Mouse (Mus musculus): ENCODE results near the gene Zup1. TPM values are rescaled to one million over a fixed set of nuclear protein-coding genes. Genes with fewer than 3 reads are reported as not detected.
"Not testable (repeated sequence)": the region's sequence is repeated elsewhere in the genome, so short reads cannot be mapped to it uniquely, and the experiment has no call there.

Zup1 gene
- polyA plus RNA-seq (2012; rRNA removed) = 5.9 and 6.6 TPM in 2 replicates

DNA sequence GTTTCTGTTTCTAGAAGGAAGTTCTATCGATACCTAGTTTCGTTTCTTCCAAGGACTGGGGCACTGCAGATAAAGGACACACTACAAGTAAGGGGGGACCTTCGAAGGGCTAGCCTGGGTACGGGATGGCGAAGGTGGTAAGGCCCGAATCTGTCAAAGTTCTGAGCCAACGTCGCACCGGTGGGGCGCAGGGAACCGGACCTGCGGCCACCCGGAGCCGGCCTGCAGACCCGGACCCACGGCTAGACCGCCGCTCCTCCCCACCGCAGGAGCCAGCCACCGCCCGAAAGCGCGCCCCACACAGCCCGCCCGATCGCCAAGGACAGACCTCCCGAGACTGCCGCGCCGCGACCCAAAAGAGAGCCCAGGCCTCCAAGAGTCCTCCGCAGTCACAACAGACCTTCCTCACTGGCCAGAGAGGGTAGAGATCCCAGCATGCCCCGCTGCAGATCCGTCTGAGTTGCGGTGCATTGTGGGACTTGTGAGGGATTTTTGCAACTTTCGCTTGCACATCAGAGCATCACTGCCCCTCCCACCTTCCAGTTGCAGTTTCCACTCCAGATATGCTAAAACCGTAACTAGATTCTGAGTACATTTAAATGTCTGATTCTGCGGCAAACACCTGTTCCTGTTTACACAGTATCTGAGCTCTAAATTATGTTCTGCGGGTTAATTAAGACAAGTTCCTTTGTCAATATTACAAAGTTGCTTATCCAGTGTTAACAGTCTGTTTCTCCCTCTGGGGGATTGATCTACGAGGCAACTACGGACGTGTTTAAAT is at the start of gene Zup1:
TSS of gene Zup1 (minus strand) at position 467 of the 781 bp plus-strand sequence.
- peak; percentile 36 for DNase-seq (ENCODE audit: low read depth)

DNA sequence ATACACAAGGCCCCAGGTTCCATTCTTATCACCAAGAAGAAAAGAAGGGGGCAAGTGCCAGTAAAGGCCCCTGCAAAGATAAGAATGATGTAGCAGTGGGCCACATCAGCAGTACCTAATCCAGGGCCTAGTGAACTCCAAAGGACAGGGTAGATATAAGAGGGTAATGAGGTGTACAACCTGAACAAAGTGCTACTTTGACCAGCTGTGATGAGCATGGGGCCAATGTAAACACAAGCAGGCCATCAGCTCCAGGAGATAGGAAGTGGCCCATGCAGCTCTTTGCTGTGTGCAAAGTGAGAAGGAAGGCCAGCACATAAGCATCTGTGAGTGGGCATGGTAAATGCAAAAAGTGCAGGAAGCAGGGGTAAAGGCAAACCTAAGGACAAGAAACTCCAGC is 47.3 kb upstream of the Zup1 start:
- DNase-seq (ENCODE audit: low read depth) = no peak

DNA sequence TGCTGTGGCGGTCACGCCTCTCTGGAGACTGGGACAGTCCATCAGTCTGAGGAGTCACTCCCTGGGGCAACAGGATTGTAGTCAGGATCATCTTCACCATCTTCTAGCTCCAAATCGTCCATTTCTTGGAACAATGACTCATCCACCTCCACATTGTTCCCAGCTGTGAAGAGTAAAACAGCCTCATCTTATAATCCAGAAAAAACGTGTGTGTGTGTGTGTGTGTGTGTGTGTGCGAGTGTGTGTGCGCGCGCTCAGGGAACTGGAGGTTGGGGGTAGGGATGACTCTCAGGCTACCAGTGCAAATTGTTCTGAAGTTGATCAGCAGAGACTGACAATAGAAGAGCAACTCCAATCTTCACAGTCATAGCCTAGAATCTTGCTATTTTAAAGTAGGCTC is 45.6 kb upstream of the Zup1 start:
- not testable (repeated sequence) for DNase-seq (ENCODE audit: low read depth)

DNA sequence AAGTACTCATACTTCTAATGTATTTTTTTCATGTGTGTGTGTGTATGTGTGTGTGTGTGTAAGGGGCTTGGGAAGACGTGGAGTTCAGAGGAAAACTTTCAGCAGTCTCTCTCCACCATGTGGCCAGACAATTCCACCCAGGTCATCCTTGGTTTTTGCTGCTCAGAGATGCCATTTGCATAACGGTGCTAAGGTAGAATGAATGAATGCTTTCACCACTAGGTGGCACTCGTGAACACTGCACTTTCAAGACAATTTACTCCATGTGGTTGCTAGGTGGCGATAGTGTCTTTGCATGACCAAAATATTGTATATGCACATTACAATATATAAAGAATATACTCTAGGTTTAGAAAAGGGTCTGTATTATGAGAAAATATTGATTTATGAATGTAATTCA is 35.7 kb upstream of the Zup1 start:
- DNase-seq (ENCODE audit: low read depth) = peak; percentile 24

DNA sequence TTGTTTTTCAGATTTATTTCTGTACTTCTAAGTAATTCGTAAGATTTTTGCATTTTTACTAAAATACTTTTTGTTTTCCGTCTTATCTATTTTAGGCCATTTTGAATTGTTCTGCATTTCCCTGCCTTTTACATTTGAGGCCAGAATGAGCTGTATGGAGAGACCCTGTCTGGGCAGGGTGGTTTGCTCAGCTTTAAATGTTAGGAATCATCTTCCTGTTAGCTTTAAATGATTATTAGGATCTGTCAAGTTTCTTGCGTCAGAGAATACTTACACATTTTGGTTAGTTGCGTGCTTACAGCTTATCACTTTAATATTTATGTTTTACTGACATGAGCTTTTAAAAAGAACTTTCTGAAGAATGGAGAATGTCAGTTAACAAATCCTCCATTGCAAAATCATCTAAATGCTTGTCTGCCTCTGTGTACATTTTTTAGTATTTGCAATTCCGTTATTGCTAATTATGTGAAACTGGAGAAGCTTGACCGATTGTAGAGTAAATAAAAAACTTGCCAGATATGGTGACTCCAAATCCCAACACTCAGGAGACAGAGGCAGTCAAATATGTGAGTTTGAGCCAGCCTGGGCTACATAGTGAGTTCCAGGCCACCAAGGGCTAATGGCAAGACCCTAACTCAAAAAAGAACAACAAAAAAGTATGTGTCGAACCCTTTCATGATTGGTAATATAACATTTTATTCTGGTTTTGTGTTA is 23.9 kb upstream of the Zup1 start:
- DNase-seq (ENCODE audit: low read depth) = no peak

DNA sequence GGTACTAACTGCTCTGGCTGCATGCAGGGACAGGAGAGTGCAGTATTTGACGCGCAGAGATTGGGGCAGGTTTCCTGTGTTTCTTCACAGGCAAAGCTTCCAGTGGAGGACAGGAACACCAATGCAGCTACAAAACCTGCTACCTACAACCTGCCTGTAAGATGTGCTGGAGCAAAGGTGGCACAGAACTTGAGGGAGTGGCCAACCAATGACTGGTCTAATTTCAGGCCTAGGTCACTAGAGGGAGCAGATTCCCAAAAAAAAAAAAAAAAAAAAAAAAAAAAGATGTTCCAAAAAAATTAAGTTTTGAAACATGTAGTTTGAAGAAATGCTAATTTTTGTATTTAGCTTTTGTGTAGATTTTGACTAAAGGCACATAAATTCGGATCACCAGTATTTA is 1.4 kb upstream of the Zup1 start:
- DNase-seq (ENCODE audit: low read depth) = no peak

DNA sequence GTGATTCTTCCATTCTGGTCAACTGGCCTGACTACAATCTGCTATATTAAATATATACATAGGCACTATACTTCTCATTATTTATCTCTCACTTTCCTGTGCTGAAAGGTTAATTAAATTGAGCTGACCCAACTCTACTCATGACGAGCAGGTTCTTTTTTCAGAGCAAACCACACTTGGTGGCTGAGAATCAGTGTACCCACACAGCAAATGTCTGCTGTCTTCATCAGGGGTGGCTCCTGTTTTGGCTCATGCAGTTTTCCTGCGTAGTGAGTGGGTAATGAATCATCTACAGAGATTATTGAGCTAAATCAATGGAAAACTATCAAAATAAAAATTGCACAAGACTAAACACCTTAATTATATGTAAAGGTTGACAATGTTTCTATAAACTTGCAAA is 4.7 kb downstream of the Zup1 start:
- no peak for DNase-seq (ENCODE audit: low read depth)

DNA sequence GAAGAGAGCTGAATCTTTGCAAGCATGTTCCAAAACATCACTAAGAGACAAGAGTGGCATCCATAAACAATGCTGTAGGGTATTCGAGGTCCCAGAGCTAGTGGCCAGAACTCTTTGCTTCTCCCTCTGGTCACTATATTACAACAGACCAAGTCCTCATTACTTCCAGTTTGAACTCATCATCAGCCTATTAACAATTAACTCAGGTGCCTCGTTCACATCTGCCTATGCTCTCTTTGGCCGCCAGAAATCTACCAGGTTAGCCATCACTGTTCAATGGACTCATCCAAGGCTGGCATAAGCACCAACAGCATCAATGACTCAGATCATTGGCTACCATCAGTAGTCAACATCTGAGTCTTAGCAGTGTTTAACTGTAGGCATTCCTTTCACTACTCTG is 5.7 kb downstream of the Zup1 start:
- no peak for DNase-seq (ENCODE audit: low read depth)

DNA sequence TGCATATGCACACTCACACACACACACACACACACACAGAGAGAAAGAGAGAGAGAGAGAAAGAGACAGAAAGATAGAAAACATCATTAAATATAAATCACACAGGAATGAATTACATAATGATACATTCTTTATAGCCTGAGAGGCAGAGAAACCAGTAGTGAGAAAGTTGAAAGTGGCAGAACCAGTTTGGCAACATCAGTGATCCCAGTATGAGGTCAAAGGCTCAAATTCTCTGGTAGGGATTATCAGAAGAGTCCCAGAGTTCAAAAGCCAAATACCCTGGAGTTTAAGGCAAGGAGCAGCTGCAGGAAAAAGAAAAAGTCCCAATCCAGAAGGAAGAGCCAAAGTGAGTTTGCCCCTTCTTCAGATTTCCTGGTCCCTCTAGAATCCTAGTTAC is 10.4 kb downstream of the Zup1 start:
- DNase-seq (ENCODE audit: low read depth) = peak; percentile 61

DNA sequence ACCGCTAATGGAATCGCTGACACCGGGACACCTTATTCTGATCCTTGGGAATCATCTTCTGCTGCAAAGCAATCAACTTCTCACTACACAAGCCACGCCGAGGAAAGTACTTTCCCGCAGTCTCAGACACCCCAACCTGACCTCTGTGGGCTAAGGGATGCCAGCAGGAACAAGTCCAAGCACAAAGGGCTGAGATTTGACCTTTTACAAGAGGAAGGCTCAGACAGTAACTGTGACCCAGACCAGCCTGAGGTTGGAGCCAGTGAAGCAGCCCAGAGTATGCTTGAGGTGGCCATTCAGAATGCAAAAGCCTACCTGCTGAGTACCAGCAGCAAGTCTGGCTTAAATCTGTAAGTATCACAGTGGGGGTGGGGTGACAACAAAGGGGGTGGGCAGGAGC is 45.6 kb downstream of the Zup1 start:
- DNase-seq (ENCODE audit: low read depth) = no peak

DNA sequence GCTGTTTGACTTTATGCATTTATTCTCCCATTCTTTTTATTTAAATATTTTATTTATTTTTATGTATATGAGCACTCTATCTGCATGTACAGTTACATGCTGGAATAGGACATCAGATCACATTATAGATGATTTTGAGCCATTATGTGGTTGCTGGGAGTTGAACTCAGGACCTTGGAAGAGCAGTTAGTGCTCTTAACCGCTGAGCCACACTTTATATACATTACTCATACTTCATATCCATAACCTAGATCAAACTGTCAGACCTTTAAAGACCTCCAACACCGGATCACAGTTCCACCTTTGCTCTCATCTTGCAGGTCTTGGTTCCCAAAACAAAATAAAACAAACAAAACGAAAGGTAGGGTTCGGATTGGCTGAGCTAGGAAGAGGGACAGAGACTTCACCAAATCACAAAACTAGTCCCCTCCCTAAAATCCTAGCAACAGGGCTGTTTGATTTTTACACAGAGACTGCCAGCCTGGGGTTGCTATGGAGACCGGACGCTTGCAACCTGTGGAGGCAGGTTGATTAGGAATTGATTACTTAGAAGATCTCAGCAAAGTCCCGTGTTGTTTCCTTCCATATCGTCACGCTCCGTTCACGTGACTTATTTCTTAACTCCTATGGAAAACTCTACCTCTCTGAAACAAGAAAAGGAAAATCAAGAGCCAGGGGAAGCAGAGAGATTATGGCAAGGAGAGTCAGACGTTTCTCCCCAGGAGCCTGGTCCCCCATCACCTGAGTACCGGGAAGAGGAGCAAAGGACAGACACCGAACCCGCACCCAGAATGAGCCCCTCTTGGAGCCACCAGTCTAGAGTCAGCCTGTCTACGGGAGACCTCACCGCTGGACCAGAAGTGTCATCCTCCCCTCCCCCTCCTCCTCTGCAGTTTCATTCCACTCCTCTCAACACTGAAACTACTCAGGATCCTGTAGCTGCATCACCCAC is 46.3 kb downstream of the Zup1 start, which contains the start of gene Rsph4a:
TSS of gene Rsph4a (plus strand) at position 582 of the 952 bp plus-strand sequence.
- DNase-seq (ENCODE audit: low read depth) = no peak

DNA sequence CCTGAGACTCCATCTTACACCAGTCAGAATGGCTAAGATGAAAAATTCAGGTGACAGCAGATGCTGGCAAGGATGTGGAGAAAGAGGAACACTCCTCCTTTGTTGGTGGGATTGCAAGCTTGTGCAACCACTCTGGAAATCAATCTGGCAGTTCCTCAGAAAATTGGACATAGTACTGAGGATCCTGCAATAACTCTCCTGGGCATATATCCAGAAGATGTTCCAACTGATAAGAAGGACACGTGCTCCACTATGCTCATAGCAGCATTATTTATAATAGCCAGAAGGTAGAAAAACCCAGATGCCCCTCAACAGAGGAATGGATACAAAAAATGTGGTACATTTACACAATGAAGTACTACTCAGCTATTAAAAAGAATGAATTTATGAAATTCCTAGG is 49.5 kb downstream of the Zup1 start:
- DNase-seq (ENCODE audit: low read depth) = not testable (repeated sequence)

DNA sequence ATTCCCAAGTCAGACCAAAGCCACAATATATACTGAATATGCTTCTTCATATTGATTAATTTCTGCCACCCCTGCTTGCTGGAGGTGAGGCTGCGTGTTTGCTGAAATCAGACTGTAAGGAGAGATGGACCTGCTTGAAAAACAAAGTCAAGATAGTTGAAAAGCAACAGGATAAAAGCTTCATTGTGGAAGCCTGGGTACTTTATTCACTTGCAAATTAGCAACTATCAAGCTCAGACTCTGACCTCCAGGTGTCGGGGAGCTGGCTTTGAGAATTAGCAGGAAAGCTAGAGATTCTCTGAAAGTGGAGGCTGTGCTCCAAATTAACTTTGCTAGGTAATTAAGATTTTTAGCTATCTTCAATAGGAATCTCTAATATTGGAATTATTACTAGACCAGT is 68.7 kb downstream of the Zup1 start:
- DNase-seq (ENCODE audit: low read depth) = not testable (repeated sequence)

DNA sequence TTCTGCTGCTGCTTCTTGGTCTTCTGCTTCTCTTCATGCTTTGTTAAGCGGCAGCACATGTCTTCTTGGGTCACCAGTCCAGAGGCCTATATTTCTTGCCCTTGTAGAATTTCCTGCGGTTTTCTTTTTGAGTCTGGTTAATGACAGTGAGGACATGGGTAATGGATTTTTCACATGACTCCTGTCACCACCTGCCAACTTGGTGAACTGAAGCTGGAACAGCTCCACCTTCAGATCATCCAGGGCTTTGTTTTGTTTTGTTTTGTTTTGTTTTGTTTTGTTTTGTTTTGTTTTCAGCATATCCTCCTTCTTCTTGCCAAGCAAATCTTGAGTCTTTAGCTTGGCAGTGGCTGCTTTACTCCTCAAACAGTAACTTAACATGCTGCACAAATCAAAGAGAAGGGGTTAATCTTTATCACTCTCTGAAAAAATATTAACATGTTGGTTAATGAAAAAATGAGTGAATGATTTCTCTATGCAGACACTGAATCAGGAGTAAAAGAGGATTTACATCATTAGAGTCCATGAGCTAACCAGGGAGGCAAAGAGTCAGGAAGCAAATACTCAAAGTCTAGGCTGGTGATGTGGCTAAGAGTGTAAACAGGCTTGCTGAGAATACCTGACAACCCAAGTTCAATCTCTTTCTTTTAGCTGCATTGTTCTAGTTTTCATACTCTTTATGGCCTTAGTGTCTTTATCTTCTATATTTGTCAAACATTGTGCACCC is 78.2 kb downstream of the Zup1 start:
- no peak for DNase-seq (ENCODE audit: low read depth)

DNA sequence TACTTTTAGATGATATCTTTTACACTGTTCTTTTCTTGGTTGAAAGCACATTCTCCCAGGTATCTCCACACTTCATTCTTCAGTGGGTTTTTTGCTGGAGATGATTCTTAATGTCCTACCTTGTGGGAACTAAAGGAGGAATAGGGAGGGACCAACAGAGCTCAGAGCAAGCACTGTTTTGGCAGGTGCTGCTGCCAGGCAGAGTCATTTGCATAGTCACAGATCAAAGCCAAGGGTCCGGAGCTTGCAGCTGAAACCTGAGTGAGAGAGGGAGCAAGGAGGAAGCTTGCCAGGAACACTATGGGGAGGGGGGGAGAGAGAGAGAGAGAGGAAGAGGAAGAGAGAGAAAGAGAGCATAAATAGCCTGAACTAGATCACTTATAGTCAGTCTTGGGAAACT is 80.6 kb downstream of the Zup1 start:
- no peak for DNase-seq (ENCODE audit: low read depth)

Other genes with a start within 250 kb of the Zup1 start
- not detected in 2 replicates for gene Sult3a2, start 164.6 kb downstream of the Zup1 start, polyA plus RNA-seq (2012; rRNA removed)
- gene Sult3a1, start 93.5 kb downstream of the Zup1 start, polyA plus RNA-seq (2012; rRNA removed) = not detected in 2 replicates
- gene Rsph4a, start 46.2 kb downstream of the Zup1 start, polyA plus RNA-seq (2012; rRNA removed) = 0.41 and 1.1 TPM in 2 replicates
- 26.3 and 26.9 TPM in 2 replicates for gene Rwdd1, start 68.4 kb upstream of the Zup1 start, polyA plus RNA-seq (2012; rRNA removed)
- not detected in 2 replicates for gene Trappc3l, start 86.3 kb upstream of the Zup1 start, polyA plus RNA-seq (2012; rRNA removed)
- not detected in 2 replicates for gene Calhm4, start 93.0 kb upstream of the Zup1 start, polyA plus RNA-seq (2012; rRNA removed)
- gene Calhm5, start 145.2 kb upstream of the Zup1 start, polyA plus RNA-seq (2012; rRNA removed) = 0.47 and 0.50 TPM in 2 replicates
- gene Calhm6, start 176.7 kb upstream of the Zup1 start, polyA plus RNA-seq (2012; rRNA removed) = 1.6 and 4.4 TPM in 2 replicates